Mouse (Mus musculus): ENCODE measurements around the gene Rapgef4.
A peak's percentile ranks its signal among the peaks of the same experiment; 100 is the strongest.
"Not testable (repeated sequence)": the region's sequence is repeated elsewhere in the genome, so short reads cannot be mapped to it uniquely, and the experiment has no call there.

The Rapgef4 gene

GRCm38 (mm10) chr2:72026506-72026905 is 45.5 kb downstream of the Rapgef4 start:
- DNase-seq (ENCODE audit: low spot score) = no peak

- DNase-seq (ENCODE audit: low spot score) = no peak
These were observed 48.0 kb downstream of the Rapgef4 start for GRCm38 (mm10) chr2:72029081-72029480.

GRCm38 (mm10) chr2:72029586-72030144 is 48.6 kb downstream of the Rapgef4 start:
- DNase-seq (ENCODE audit: low spot score) = no peak

GRCm38 (mm10) chr2:72031717-72032116 is 50.7 kb downstream of the Rapgef4 start:
- DNase-seq (ENCODE audit: low spot score) = no peak

GRCm38 (mm10) chr2:72035616-72036015 is 54.6 kb downstream of the Rapgef4 start:
- peak; percentile 75 for DNase-seq (ENCODE audit: low spot score)

- DNase-seq (ENCODE audit: low spot score) = no peak
These were observed 56.3 kb downstream of the Rapgef4 start for GRCm38 (mm10) chr2:72037357-72037756.

- peak; percentile 91 for DNase-seq (ENCODE audit: low spot score)
These were observed 57.2 kb downstream of the Rapgef4 start for GRCm38 (mm10) chr2:72038235-72038634.

GRCm38 (mm10) chr2:72038651-72039251 is 57.7 kb downstream of the Rapgef4 start:
- DNase-seq (ENCODE audit: low spot score) = peak; percentile 66

GRCm38 (mm10) chr2:72039522-72040045 is 58.5 kb downstream of the Rapgef4 start:
- no peak for DNase-seq (ENCODE audit: low spot score)

- DNase-seq (ENCODE audit: low spot score) = no peak
These were observed 60.0 kb downstream of the Rapgef4 start for GRCm38 (mm10) chr2:72041087-72041486.

GRCm38 (mm10) chr2:72042093-72042492 is 61.1 kb downstream of the Rapgef4 start:
- peak; percentile 54 for DNase-seq (ENCODE audit: low spot score)

- no peak for DNase-seq (ENCODE audit: low spot score)
These were observed 63.2 kb downstream of the Rapgef4 start for GRCm38 (mm10) chr2:72044191-72044590.

- DNase-seq (ENCODE audit: low spot score) = no peak
These were observed 64.0 kb downstream of the Rapgef4 start for GRCm38 (mm10) chr2:72045024-72045423.

- DNase-seq (ENCODE audit: low spot score) = no peak
These were observed 64.6 kb downstream of the Rapgef4 start for GRCm38 (mm10) chr2:72045659-72046058.

- no peak for DNase-seq (ENCODE audit: low spot score)
These were observed 69.4 kb downstream of the Rapgef4 start for GRCm38 (mm10) chr2:72050451-72050850.

GRCm38 (mm10) chr2:72054280-72054679 is 73.2 kb downstream of the Rapgef4 start:
- no peak for DNase-seq (ENCODE audit: low spot score)

- DNase-seq (ENCODE audit: low spot score) = no peak
These were observed 73.7 kb downstream of the Rapgef4 start for GRCm38 (mm10) chr2:72054736-72055135.

GRCm38 (mm10) chr2:72055476-72055875 is 74.4 kb downstream of the Rapgef4 start:
- DNase-seq (ENCODE audit: low spot score) = no peak

GRCm38 (mm10) chr2:72056081-72056874 is 75.2 kb downstream of the Rapgef4 start:
- DNase-seq (ENCODE audit: low spot score) = no peak

GRCm38 (mm10) chr2:72062931-72063330 is 81.9 kb downstream of the Rapgef4 start:
- no peak for DNase-seq (ENCODE audit: low spot score)

GRCm38 (mm10) chr2:72068505-72068904 is 87.5 kb downstream of the Rapgef4 start:
- no peak for DNase-seq (ENCODE audit: low spot score)

GRCm38 (mm10) chr2:72070086-72070485 is 89.0 kb downstream of the Rapgef4 start:
- no peak for DNase-seq (ENCODE audit: low spot score)

GRCm38 (mm10) chr2:72073121-72073520 is 92.1 kb downstream of the Rapgef4 start:
- DNase-seq (ENCODE audit: low spot score) = not testable (repeated sequence)
